Mouse (Mus musculus): ENCODE measurements around the gene Crybb2.

- TF ChIP-seq CTCF (IDR thresholded peaks at IDR 0.05; ENCODE audit: insufficient read depth, low read depth, low read length) (no peak), POLR2A (IDR thresholded peaks at IDR 0.05; ENCODE audit: insufficient read depth, low read depth, low read length) (no peak)
Measured at GRCm38 (mm10) chr5:113113120-113113519, 43.2 kb upstream of the Crybb2 start.
